Mouse (Mus musculus): Measurements from ENCODE around the gene Zdhhc7. TPM values are rescaled to one million over a fixed set of nuclear protein-coding genes. Genes with fewer than 3 reads are reported as not detected.

Gene Zdhhc7
- polyA plus RNA-seq, 1 experiment: 93.4 TPM

DNA sequence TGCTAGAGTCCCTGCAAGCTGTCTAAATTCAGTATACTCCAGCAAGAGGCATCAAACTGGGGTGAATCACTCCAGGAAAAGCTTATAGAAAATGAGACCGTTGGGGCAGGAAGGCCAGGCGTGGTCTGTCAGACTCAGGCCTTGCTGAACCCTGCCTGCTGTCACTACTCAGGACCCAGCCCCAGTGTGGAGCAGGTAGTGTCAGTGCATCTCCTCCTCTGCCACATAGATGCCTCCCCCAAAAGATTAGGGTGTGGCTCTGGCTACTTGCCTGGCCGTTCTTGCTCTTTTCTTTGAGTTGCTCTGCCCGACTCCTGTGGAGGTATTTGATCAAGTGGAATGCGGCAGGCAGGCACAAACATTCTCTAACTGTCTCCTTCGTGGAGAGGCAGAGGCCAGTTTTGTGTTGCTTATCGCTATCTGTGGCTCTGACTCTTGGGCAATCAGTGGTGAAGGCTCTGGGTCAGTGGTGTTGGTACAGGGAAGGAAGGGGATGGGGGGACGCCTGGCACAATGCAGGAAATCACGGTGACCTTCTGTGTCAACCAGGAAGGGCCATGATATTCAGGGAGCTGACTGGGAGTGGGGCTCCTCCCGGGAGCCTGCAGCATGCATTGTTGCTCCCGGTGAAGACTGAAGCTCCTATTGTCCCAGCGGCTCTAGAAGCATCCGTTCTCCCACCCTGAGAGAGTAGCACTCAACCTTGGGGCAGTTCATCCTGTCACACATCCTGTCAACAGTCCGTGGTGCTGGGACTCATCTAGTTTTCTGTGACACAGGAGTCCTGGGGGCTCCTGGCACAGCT, 25.3 kb upstream of the Zdhhc7 start:
- Histone ChIP-seq H3K36me3 (ENCODE audit: control insufficient read depth, insufficient read depth, low read length) (no peaks in the 10 kb centered on the region), H3K4me1 (replicated peaks; ENCODE audit: control insufficient read depth, insufficient read depth, low read length) (peaks cover 3% of the 10 kb centered on the region; the same call in 1 of the 2 replicates), H3K27ac (ENCODE audit: control insufficient read depth, insufficient read depth, low read length) (no peak overlapping the region), H3K27me3 (ENCODE audit: control insufficient read depth, insufficient read depth, low read length) (no peaks in the 10 kb centered on the region), H3K4me3 (ENCODE audit: control insufficient read depth, insufficient read depth, low read length) (no peak overlapping the region)
- WGBS: 83% methylated on average over 14 of the region's 14 CpGs
- TF ChIP-seq POLR2A (IDR thresholded peaks at IDR 0.05; ENCODE audit: control insufficient read depth, extremely low read depth, insufficient read depth, low read length, poor library complexity) (no peak), CTCF (IDR thresholded peaks at IDR 0.05; ENCODE audit: borderline replicate concordance, control insufficient read depth, extremely low read depth, insufficient read depth, low read length, poor library complexity) (no peak)
- no peak for DNase-seq

GRCm38 (mm10) chr8:120124836-120125389, 23.6 kb upstream of the Zdhhc7 start:
- 52% methylated on average over 7 of the region's 7 CpGs for WGBS
- peaks cover 3% of the 10 kb centered on the region; the same call in 1 of the 2 replicates for H3K4me1 ChIP-seq (replicated peaks; ENCODE audit: control insufficient read depth, insufficient read depth, low read length)

DNA sequence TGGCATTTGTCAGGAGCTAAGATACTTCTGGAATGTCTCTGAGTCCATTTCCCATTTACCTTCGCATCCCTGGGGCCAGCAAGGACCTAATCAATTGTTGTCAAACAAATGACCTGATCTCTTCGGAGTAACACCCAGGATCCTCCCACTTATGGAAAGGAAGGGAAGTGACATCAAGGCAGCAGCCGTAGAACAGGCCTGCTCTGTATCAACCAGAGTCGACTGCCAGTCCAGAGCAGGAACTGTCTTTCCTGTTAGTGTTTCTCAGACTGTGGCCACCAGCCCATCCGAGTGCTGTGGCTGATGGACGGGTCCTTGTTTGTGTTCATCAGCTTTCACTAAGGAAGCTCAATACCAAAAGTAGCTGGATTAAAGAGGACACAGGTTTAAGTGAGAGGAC, 23.0 kb upstream of the Zdhhc7 start:
- H3K36me3 ChIP-seq (ENCODE audit: control insufficient read depth, insufficient read depth, low read length): no peaks in the 10 kb centered on the region
- 51% methylated on average over 6 of the region's 6 CpGs for WGBS
- DNase-seq: no peak
- peaks cover 6% of the 10 kb centered on the region; the same call in 1 of the 2 replicates for H3K4me1 ChIP-seq (replicated peaks; ENCODE audit: control insufficient read depth, insufficient read depth, low read length)
- H3K27me3 ChIP-seq (ENCODE audit: control insufficient read depth, insufficient read depth, low read length): no peaks in the 10 kb centered on the region
- TF ChIP-seq CTCF (IDR thresholded peaks at IDR 0.05; ENCODE audit: borderline replicate concordance, control insufficient read depth, extremely low read depth, insufficient read depth, low read length, poor library complexity) (no peak), POLR2A (IDR thresholded peaks at IDR 0.05; ENCODE audit: control insufficient read depth, extremely low read depth, insufficient read depth, low read length, poor library complexity) (no peak)
- no peak overlapping the region for H3K4me3 ChIP-seq (ENCODE audit: control insufficient read depth, insufficient read depth, low read length)
- H3K27ac ChIP-seq (ENCODE audit: control insufficient read depth, insufficient read depth, low read length): no peak overlapping the region

More at GRCm38 (mm10) chr8:120124836-120125389, 23.6 kb upstream of the Zdhhc7 start:
- DNase-seq: no peak
- H3K27ac ChIP-seq (ENCODE audit: control insufficient read depth, insufficient read depth, low read length): no peak overlapping the region
- H3K36me3 ChIP-seq (ENCODE audit: control insufficient read depth, insufficient read depth, low read length): no peaks in the 10 kb centered on the region
- no peaks in the 10 kb centered on the region for H3K27me3 ChIP-seq (ENCODE audit: control insufficient read depth, insufficient read depth, low read length)
- no peak for TF ChIP-seq CTCF (IDR thresholded peaks at IDR 0.05; ENCODE audit: borderline replicate concordance, control insufficient read depth, extremely low read depth, insufficient read depth, low read length, poor library complexity)
- no peak for TF ChIP-seq POLR2A (IDR thresholded peaks at IDR 0.05; ENCODE audit: control insufficient read depth, extremely low read depth, insufficient read depth, low read length, poor library complexity)
- H3K4me3 ChIP-seq (ENCODE audit: control insufficient read depth, insufficient read depth, low read length): no peak overlapping the region

DNA sequence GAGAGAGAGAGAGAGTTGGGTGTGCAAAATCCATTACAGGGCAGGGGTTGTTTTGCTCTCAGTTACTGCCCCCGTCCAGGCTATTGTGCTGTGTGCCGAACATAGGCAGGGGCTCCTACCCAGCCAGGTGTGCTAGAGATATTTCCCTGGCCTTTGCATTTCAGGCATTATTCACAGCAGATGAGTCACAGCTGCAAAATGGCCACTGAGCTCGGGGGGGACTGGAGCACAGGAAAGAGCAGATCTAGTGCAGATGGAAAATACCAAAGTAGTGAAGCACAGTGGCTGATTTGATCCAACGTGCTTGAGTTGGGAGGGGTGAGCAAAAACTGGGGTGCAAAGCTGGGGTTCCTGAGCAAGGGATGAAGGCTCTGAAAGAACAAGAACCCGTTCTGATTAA, 19.7 kb upstream of the Zdhhc7 start:
- no peaks in the 10 kb centered on the region; the same call in 1 of the 2 replicates for H3K27me3 ChIP-seq (ENCODE audit: control insufficient read depth, insufficient read depth, low read length)
- DNase-seq: no peak
- TF ChIP-seq POLR2A (IDR thresholded peaks at IDR 0.05; ENCODE audit: control insufficient read depth, extremely low read depth, insufficient read depth, low read length, poor library complexity): no peak
- TF ChIP-seq CTCF (IDR thresholded peaks at IDR 0.05; ENCODE audit: borderline replicate concordance, control insufficient read depth, extremely low read depth, insufficient read depth, low read length, poor library complexity): no peak
- H3K27ac ChIP-seq (ENCODE audit: control insufficient read depth, insufficient read depth, low read length): no peak overlapping the region
- H3K4me1 ChIP-seq (replicated peaks; ENCODE audit: control insufficient read depth, insufficient read depth, low read length): peaks cover 6% of the 10 kb centered on the region; the same call in 1 of the 2 replicates
- no peak overlapping the region for H3K4me3 ChIP-seq (ENCODE audit: control insufficient read depth, insufficient read depth, low read length)
- 81% methylated on average over 5 of the region's 5 CpGs for WGBS
- no peaks in the 10 kb centered on the region for H3K36me3 ChIP-seq (ENCODE audit: control insufficient read depth, insufficient read depth, low read length)

GRCm38 (mm10) chr8:120119931-120120330, 18.6 kb upstream of the Zdhhc7 start:
- Histone ChIP-seq H3K36me3 (ENCODE audit: control insufficient read depth, insufficient read depth, low read length) (no peaks in the 10 kb centered on the region), H3K4me1 (replicated peaks; ENCODE audit: control insufficient read depth, insufficient read depth, low read length) (peaks cover 4% of the 10 kb centered on the region; the same call in 1 of the 2 replicates), H3K27ac (ENCODE audit: control insufficient read depth, insufficient read depth, low read length) (no peak overlapping the region), H3K27me3 (ENCODE audit: control insufficient read depth, insufficient read depth, low read length) (peaks cover 6% of the 10 kb centered on the region; the same call in 1 of the 2 replicates), H3K4me3 (ENCODE audit: control insufficient read depth, insufficient read depth, low read length) (no peak overlapping the region)
- WGBS: 22% methylated on average over 6 of the region's 6 CpGs
- TF ChIP-seq CTCF (IDR thresholded peaks at IDR 0.05; ENCODE audit: borderline replicate concordance, control insufficient read depth, extremely low read depth, insufficient read depth, low read length, poor library complexity): no peak
- no peak for TF ChIP-seq POLR2A (IDR thresholded peaks at IDR 0.05; ENCODE audit: control insufficient read depth, extremely low read depth, insufficient read depth, low read length, poor library complexity)
- DNase-seq: no peak

- H3K36me3 ChIP-seq (ENCODE audit: control insufficient read depth, insufficient read depth, low read length): no peaks in the 10 kb centered on the region
- 68% methylated on average over 3 of the region's 3 CpGs for WGBS
- peaks cover 6% of the 10 kb centered on the region for H3K4me1 ChIP-seq (replicated peaks; ENCODE audit: control insufficient read depth, insufficient read depth, low read length)
- TF ChIP-seq CTCF (IDR thresholded peaks at IDR 0.05; ENCODE audit: borderline replicate concordance, control insufficient read depth, extremely low read depth, insufficient read depth, low read length, poor library complexity) (no peak), POLR2A (IDR thresholded peaks at IDR 0.05; ENCODE audit: control insufficient read depth, extremely low read depth, insufficient read depth, low read length, poor library complexity) (no peak)
- no peak for DNase-seq
- H3K4me3 ChIP-seq (ENCODE audit: control insufficient read depth, insufficient read depth, low read length): no peak overlapping the region
- H3K27me3 ChIP-seq (ENCODE audit: control insufficient read depth, insufficient read depth, low read length): peaks cover 11% of the 10 kb centered on the region; the same call in 1 of the 2 replicates
- no peak overlapping the region for H3K27ac ChIP-seq (ENCODE audit: control insufficient read depth, insufficient read depth, low read length)
These were observed 18.1 kb upstream of the Zdhhc7 start for GRCm38 (mm10) chr8:120119429-120119828.

All from thymus, adult 2 months (tissue).